Mouse (Mus musculus): ENCODE results near the gene Tnni3. TPM values are rescaled to one million over a fixed set of nuclear protein-coding genes. Genes with fewer than 3 reads are reported as not detected.

The Tnni3 gene
- total RNA-seq, 2 experiments from 2014 or later = 7,272 to 7,308 TPM

Other genes with a start within 250 kb of the Tnni3 start
- not detected for gene Ncr1, start 186.5 kb downstream of the Tnni3 start, total RNA-seq (2021)
- gene Gp6, start 126.5 kb downstream of the Tnni3 start, total RNA-seq (2021) = under 1 TPM in 1 of 2 experiments, not detected in 1; 0.10 TPM
- 10 to 100 TPM; 31.0 to 32.1 TPM for gene Rdh13, start 78.6 kb downstream of the Tnni3 start, total RNA-seq (2021)
- 1 to 10 TPM; 3.1 to 4.9 TPM for gene Eps8l1, start 63.6 kb downstream of the Tnni3 start, total RNA-seq (2021)
- gene Ppp1r12c, start 22.5 kb downstream of the Tnni3 start, total RNA-seq (2021) = 10 to 100 TPM; 76.0 to 82.1 TPM
- 10 to 100 TPM; 25.4 to 33.6 TPM for gene Tnnt1, start 7.8 kb downstream of the Tnni3 start, total RNA-seq (2021)
- 1 to 10 TPM; 1.8 to 1.9 TPM for gene Dnaaf3, start 8.2 kb upstream of the Tnni3 start, total RNA-seq (2021)
- gene Syt5, start 23.3 kb upstream of the Tnni3 start, total RNA-seq (2021) = 1 to 10 TPM; 1.4 to 1.9 TPM
- gene Ptprh, start 79.8 kb upstream of the Tnni3 start, total RNA-seq (2021) = not detected
- 1 to 10 TPM; 6.8 to 7.4 TPM for gene Tmem86b, start 107.2 kb upstream of the Tnni3 start, total RNA-seq (2021)
- gene Ppp6r1, start 134.8 kb upstream of the Tnni3 start, total RNA-seq (2021) = 10 to 100 TPM; 73.7 to 78.8 TPM
- 10 to 100 TPM; 29.2 to 33.7 TPM for gene Hspbp1, start 160.8 kb upstream of the Tnni3 start, total RNA-seq (2021)
- 1 to 10 TPM; 1.6 to 1.8 TPM for gene Brsk1, start 166.4 kb upstream of the Tnni3 start, total RNA-seq (2021)
- gene Tmem150b, start 201.0 kb upstream of the Tnni3 start, total RNA-seq (2021) = not detected
- 10 to 100 TPM; 30.5 to 31.9 TPM for gene Kmt5c, start 215.9 kb upstream of the Tnni3 start, total RNA-seq (2021)
- 1 to 10 TPM; 5.2 to 7.0 TPM for gene Cox6b2, start 228.9 kb upstream of the Tnni3 start, total RNA-seq (2021)
- gene Fam71e2, start 247.1 kb upstream of the Tnni3 start, total RNA-seq (2021) = not detected